Mouse (Mus musculus) megakaryocyte, adult 5-6 weeks (primary cell): ENCODE results near the gene Bbx. TPM values are rescaled to one million over a fixed set of nuclear protein-coding genes. Genes with fewer than 3 reads are reported as not detected.
A peak's percentile ranks its signal among the peaks of the same experiment; 100 is the strongest.

Source experiments
- ATAC-seq: 2 replicates; pipeline ENCODE4 v1.8.0; 2016; ENCODE audit warnings: mild to moderate bottlenecking, inconsistent platforms; ENCODE audit not compliant: poor library complexity, severe bottlenecking
- total RNA-seq, 2 experiments: library from RNA; stranded (forward) in 1 of 2; stranded (reverse) in 1 of 2; fragments of 153-499, 151-499 nt in 1 of 2; fragments of 221-1000, 200-1000 nt in 1 of 2; gene quantifications; 2 replicates each; pipeline versions ENCODE4 v1.2.3 to v1.2.4; 2015 to 2017

Gene Bbx
- total RNA-seq (2015) (13.8 and 16.5 TPM in 2 replicates), total RNA-seq (2017) (14.6 and 19.4 TPM in 2 replicates)

DNA sequence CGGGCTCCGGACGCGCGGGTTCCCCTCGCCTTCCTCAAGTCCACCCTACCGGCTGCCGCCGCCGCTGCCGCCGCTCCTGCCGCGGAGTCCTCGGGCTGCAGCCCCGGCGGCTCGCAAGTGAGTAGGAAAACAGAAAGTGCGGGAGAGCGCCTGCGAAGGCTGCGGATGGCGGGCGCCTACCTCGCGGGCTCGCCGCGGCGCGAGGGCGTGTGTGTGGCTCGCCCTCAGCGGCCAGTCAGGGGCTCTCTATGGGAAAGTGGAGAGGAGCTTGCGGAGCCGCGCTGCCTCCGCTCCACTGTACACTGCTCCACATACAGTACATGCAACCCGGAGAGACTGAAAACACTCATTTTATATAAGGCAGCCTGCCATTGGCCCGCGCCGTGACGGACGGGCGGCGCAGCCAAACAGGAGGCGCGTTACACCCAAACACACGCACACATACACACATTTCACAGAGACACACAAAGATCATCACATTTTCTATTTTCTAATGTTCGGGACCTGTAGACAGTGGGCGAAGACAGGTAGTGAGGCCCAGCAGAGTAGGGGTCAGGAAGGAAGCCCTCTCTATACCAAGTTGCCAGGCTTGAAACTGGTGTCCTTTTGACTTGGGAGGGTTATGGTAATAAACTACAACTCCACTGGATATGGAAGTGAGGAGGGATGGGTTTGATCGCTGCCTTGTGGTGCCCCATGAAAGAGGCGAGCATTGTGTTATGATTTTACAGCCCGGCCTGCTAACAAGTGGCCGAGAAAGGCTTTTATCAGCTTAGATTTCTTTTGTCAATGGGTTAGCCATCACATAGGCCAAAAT, at the start of gene Bbx:
Bbx (minus strand) TSS at position 329 of the 817 bp plus-strand sequence.
- ATAC-seq: peak; percentile 87

DNA sequence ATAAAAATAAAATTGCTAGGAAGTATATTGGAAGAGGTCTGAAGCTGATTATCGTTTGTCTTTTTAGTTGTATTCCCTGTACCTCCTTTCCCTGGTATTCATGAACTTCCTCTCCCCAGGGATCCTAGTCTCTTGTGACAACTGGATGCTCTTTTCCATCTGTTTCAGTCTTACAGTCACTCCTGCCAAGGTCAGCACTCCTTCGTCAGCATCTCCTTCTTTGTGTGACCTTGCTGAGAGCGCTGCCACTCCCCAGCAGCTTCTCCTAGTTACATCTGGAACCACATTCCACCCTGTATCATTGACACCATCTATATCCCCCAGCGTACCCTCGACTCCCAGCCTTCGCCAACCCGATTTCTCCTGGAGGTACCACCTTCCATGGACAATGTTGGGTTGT, 49.7 kb upstream of the Bbx start:
- no peak for ATAC-seq

DNA sequence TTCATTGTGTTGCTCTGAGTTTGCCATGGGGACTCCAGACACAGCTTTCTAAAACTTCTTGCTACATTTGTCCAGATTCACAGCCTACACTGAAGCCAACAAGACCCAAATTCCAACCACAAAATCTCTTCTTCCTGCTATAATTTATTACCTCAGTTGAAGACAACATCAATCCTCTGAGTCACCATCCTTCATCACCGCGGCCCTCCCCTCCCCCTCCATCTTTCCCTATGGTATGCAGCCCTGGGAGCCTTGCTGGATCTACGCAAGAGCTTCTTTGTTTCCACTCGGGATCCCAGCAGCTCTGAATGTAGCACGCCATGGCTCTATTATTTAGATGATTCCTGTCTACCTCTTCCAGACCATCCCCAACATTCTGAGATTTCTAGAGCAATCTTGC, 49.2 kb upstream of the Bbx start:
- no peak for ATAC-seq

DNA sequence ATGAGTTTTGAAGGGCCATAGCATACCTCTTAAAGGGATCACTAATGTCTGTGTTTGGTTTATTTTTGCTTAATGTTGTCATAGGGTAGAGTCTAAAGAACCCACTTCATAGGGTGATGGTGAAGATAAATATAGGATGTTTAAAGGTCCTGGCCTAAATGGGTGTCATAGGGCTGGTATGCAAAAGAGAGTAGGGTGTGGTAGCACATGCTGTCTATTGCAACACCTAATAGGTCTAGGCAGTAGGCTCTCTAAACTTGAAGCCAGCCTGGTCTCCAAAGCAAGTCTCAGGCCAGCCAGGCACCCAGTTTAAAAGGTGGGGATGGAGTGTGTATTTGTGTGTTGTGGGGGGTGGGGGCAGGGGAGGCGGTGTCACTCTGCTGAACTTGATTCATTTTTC, 46.5 kb upstream of the Bbx start:
- no peak for ATAC-seq

DNA sequence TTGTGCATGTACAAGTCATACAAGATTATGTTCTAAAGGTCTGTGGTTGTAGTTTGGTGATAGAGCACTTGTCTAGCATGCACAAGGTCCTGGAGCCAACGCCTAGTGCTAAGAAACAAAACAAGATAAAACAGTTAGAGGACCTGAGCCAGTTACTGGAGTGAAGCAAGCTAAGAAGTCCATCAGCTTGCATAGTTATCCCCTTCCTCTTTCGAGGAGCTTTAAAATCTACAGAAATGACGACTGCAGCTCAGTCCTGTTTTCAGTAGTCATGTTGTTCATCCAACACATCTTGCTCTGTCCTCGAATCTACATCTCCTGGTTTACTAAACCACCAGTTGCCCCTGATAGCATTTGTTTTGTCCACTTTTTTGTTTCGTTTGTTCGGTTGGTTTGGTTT, 45.4 kb upstream of the Bbx start:
- no peak for ATAC-seq

DNA sequence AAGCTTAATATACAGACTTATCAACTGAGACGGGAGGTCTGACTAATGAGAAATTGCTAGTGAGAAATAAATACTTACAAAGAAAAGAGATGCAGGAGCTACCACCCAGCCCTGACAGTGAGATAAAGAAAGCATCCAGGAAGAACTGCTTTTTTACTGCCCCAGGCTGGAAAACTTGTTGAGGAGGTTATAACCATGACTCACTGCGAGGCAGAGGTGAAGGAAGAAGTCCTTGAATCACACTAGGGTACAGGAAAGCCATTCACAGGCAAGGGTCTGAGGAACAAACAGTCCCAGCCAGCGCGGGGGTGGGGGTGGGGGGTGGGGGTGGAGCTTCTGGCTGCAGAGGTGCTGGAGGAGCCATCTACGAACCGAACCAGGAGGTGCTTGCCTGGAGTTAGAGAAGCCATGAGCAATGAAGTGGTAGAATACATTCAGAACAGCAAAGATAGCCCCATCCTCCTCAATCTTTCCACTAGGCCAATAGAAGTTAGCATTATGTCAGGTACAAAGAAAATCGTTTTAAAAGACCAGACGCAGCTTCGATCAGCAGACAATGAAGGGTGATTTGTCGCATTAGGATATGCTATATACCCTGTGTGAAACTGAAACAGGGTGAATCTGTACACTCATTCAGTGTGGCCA, 30.2 kb upstream of the Bbx start:
- no peak for ATAC-seq

DNA sequence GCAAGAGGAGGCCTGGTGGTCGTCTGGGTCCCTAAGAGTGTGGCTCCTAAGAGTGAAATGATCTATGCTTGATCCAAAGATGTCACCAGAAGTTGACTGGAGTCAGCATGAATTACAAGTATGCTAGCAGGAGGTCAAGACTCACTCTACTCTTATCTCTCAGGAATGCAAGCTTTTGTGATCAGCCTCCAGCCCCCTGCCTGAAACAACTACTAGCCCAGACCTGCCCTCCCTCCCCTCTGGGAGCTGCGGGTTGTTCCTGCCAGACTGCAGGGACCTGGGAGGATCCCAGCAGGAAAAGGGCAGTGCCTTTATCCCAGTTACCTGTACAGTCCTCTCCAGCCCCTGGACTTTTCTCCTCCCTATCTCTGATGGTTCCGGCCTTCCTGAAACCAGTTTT, 27.0 kb upstream of the Bbx start:
- no peak for ATAC-seq

DNA sequence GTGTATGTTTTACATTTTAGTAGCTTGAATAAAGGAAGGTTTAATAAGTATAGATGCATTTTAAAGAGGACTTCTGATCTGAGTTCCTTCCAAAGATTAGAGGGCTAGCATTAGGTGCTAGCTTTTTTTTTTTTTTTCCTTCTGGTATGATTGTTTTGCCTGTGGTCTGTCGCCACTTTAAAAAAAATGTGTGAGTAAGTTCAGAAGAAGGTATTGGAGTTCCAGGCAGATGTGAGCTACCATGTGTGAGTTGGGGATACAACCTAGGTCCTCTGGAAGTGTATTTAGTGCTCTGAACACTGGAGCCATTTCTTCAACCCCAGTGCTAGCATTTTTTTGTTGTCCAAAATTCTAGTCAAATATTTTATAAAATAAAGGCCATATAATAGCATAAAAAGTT, 23.9 kb upstream of the Bbx start:
- ATAC-seq: no peak

DNA sequence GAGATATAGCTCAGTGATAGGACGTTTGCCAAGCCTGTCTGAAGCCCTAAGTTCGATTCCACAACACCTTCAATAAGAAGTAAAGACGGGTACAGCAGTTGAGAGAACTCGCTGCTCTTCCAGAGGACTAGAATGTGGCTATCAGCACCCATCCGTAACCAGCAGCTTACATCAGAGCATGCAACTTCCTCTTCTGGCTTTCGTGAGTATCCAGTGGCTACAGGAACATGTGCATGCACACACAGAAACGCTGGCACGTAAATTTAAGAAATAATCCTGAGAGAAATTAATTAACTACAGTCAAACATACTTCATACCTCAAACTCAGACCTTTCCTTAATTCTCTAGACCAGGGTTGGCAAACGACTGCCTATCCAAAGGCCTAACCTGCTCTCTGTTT, 16.9 kb upstream of the Bbx start:
- peak; percentile 92 for ATAC-seq

DNA sequence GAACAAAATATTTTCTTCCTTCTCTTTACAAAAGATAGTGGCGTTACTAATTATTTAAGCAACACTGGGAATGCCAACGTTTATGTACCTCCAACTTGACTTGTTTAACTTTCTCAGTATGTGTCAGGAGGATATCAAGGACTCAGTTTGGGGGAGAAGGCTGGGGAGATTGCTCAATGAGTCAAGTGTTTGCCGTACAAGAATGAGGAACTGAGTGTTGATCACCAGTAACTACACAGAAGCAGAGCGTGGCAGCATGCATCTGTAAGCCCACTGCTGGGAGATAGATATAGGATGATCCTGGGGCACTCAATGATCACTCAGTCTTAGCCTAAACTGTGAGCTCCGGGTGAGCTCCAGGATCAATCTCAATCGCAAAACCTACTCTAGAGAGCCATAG, 12.8 kb upstream of the Bbx start:
- peak; percentile 90 for ATAC-seq

DNA sequence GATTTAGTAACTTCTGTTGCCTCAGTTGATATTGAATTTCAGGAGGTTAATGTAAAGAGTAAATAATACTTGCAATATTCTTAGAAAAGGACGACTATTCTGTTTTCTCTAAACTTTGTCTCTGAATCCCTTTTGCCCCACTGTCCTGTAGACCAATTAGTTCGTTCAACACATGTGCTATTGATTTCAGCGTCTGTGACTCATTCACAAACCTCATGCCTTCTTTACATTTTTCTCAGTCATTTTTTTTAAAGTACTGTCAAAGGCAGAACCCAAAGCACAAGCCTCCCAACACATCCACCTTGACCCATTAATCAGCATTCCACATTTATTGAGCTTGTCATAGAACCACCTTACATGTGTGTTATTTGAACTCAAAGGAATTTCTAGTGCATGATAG, 6.6 kb upstream of the Bbx start:
- no peak for ATAC-seq

DNA sequence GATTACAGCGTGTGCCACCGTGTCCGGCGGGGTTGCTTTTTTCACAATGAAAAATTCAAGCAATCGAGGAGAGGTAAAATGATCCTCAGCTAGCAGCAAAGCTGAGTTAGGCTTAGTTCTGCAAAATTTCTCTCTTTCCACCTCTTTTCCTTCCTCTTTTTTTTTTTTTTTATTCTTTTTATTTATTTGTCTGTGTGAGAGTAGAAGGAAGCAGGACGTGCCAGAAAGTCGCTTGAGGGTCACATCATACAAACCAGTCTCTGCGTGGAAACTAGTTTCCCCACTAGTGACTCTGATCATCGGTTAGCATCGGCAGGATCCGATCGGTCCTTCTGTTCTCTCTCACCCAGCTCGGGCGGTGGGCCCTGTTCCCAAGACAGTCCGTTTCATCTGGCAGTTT, 5.6 kb upstream of the Bbx start:
- peak; percentile 56 for ATAC-seq

DNA sequence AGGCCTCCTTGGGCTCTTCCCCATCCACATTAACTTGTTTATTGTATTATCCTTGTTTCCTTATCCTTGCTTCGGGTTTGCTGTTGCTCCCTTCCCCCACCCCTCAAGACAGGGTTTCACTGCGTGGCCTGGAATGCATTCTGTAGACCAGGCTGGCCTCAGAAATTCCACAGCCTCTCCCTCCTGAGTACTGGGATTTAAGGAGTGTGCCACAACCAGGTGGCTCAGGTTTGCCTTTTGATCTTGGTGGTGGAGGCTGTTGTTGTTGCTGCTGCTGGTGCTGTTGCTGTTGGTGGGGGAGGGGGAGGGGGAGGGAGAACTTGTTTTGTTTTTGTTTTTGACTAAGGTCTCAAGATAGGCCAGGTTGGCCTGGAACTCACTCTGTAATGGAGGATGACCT, 5.1 kb upstream of the Bbx start:
- ATAC-seq: no peak

DNA sequence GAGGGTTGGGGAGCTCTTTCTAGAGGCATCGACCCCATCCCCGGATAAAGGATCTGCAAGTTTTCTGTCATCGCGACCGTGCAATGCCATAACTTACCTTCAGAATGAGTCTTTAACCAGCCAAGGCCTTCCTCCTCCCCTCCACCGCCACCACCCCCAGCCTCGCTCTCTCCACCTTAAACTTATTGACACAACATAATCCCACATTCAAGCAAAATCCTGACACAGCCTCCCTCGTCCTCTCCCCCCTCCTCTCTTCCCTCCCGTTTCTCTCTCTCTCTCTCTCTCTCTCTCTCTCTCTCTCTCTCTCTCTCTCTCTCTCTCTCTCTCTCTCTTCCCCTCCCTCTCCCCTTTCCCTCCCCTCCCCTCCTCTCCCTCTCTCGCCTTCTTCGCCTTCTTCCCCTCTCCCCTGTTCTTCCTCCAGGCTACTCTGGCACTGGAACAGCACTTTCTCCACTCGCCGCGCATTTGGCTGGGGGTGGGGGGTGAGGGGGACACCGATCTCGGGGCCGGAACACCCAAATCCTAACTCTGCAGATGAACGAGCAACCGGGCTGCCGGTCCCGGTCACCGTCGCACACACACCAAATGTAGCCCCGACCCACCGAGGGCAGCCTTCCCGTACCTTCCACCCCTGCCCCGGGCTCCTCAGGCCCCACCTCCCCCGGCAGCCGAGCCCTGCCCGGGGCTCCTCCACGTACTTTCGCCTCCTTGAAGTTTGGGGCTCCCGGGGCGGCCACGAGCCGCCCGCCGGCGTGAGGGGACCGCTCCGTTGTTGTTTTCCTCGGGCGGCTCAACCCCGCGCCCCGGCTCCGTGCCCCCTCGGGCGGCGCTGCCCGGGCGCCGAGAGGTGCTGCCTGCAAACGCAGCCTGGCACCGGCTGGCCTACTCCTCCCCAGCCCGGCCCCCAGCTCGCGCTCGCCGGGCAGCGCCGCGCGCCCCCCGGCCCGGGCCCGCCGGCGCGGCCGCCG, 894 bp downstream of the Bbx start:
- peak; percentile 9; the same call in 1 of the 2 replicates for ATAC-seq

DNA sequence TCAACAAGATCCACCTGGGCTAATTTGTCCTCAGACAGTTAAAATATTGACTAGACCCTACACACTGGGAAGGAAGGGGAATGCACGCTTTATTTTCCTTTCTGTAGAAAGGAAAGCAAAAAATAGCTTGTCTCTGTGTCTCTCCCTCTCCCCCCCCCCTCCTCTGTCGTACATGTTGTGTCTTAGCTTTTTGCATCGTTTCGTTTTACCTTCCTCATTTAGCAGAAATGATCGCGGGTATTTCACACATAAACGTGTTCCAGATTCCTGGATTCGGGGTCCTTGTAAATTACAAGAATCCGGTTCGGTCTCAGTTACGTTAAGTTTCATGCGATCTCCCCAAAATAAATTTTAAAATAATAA, 1.7 kb downstream of the Bbx start:
- no peak for ATAC-seq

DNA sequence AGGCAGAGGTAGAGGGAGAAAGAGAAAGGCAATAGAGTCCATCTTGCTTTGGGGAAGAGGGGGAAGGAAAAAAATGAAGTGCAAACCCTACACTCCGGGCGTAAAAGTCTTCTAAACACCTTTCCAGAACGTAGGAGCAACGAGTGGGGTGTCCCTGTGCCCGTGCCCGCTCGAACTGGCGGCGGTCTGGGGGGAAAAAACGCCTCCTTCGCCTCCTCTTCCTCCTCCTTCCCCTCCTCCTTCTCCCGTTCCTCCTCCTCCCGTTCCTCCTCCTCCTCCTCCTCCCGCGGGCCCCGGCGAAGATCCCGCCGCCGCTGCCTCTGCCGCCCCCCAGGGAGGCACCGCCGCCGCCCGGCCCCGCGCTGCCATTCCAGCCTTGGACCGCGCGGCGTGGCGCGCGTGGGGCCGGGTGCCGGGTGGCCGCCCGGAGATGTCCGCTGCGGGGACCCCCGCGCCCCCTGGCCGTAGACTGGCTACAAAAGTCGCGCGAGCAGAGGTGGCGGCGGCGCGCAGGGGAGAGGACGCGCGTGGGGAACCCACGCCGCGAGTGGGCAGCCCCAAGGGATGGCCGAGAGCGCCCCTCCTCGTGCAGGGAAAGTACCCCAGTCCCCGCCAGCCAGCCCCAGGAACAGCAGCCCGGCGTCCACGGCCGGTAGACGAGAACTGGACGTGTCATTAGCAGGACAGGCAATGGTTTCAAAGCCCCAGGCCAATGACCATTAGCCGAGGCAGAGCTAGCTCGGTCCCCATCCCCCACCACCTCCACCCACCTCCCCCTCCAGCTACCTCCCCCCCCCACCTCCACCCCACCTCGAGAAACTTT, 2.3 kb downstream of the Bbx start:
- ATAC-seq: no peak; the same call in 1 of the 2 replicates

DNA sequence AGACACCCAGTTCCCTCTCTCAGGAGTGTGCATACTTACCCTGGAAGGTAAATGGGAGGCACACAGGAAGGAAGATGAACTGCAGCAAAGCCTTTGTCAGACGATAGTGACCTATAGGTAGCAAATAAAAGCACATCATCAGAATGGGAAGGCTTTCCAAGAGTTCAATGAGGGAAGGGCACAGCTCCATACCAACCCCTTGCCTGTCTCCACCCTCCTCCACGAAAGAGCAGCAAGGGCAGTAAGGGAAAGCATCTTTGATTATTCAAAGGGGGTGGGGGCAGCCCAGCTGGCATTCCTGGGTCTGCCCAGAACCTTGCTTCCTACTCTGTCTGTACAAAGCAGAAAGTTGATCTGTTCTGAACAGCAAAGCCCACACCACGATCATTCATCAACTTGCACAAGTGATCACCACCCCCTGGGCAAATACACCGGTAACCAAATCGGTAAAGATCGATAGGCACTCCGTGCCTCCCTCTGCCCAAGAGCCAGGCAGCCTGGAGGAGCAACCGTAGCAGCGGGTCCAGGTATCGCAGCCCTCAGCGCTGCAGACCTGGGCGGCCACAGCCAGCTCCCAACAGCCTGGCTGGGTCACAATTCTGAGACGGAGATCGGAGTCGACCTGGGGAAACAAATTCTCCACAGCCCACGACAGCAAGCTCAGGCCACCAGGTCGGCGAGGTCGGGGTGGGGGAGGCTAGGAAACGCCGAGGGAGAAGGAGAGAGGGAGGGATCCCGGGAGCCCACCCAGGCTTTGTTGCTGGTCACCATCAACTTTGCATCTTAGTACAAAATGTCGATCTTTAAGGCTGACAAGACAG, 3.1 kb downstream of the Bbx start:
- ATAC-seq: no peak

DNA sequence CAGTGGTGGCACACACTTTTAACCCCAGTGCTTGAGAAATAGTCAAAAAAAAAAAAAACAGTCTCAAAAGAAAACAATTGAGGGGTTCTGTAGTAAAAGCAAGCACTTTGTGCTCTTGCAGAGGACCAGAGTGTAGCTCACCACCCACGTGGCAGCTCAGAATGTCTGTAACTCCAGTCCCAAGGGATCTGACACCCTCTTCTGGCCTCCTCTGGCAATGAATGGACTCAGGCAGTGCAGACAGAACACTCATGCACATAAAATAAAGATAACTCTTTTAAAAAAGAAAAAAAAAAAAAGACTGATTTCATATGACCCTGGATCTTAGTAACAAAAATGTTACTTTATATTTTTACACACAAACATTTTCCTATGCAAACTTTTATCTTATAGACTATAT, 12.1 kb downstream of the Bbx start:
- ATAC-seq: no peak

DNA sequence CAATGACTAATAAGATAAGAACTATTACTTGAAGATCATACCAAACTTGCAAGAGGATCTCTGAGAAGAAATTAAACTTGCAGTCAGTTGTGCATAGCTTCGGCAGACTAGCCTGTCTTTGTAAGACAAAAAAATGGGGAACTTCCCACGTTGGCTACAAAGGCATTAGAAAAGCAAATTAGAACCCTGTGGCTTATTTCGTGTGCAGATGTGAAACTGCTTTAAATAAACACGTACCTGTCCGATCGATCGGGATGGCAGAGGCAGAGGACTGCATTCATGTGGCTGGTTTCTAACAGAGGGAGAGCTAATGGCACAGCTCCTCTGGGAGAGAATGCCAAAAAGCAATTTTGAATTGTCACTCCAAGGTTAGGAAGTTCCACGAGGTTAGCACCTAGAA, 16.8 kb downstream of the Bbx start:
- ATAC-seq: no peak

DNA sequence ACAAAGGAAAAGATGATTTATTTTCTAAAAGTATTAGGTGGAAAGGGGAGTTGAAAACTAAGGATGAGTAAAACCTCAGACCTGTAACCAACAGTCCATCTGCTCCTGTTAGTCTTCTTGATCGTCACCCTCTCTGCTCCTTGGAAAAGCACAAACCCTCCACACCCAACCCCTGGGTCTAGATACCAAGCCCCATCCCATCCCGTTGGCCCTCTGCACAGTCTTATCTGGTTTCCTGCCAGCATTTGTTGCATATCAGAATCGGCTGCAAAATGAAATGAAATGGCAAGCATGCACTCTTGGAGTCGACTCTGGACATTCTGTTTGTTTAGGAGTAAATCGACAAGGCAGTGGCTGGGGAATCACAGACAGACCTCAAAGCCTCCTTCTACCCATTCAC, 29.3 kb downstream of the Bbx start:
- no peak for ATAC-seq
